Mouse (Mus musculus) induced T-regulatory cell, adult 2 months (primary cell): ENCODE measurements around the gene Clec2g.
"Not testable (repeated sequence)": the region's sequence is repeated elsewhere in the genome, so short reads cannot be mapped to it uniquely, and the experiment has no call there.

Experiments used
- DNase-seq: peaks from one replicate; pipeline ENCODE4 v3.0.0-alpha.2; 2012; ENCODE audit warnings: low read depth

The Clec2g gene

DNA sequence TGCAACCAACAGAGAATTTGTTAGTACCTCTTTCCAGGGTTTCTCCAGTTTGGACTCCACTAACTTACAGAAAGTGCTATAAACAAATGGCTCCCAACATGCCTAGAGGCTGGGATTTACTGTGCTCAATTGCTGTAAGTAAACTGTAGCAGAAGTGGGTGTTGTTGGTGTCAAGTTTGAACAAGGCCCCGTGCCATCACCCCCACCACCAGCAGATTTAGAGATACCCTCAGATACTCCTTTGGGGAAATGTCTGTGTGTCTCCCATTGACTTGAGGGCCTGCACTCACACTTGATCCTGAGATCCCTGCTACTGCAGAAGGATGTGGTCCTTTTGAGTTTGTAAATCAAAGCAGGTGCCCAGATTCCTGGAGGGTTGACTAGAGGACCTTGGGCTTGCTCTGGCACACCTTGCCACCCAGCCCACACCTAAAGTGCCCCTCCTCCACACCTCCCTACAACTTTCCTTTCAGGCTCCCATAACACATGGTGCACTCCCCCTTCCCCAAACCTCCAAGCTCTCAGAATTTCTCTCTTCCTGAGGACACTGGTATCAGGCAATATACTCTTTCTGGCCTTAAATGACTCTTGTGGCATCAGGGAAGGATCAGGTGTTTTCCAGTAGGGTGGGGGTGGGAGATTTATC is 37.3 kb downstream of the Clec2g start:
- DNase-seq: no peak

GRCm38 (mm10) chr6:128972156-128972555 is 38.0 kb downstream of the Clec2g start:
- DNase-seq: no peak

GRCm38 (mm10) chr6:128972687-128973438 is 38.7 kb downstream of the Clec2g start:
- peak; percentile 72 for DNase-seq

DNA sequence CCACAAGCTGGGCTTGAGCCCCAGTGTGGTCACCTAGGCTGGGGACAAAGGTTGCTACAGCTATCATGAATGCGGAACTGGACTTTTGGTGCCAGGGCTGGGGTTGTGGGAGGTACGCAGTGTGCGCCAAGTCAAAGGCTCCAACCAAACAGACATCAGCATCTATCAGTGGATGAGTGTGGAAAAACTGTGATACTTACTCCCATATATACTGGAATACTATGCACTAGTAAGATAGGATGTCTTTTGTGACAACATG is 39.2 kb downstream of the Clec2g start:
- no peak for DNase-seq

GRCm38 (mm10) chr6:128974850-128975249 is 40.7 kb downstream of the Clec2g start:
- DNase-seq: peak; percentile 36

DNA sequence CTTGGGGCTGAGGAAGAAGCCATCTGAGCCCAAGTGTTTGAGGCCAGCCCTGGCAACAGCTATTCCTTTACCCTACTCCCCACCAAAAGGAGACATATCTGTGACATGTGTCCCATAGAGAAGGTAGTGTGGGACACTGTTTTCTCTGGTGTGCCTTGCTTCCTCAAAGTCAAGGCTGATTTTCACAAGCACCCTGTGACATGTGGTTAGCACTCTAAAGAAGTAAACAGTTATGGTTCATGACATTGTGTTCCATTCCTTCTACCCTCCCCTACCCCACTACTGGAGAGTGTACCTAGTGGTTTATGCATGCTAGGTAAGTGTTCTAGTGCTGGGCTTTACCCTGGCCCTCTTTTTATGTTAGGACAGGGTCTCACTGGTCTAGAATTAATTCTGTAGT is 42.0 kb downstream of the Clec2g start:
- DNase-seq: no peak

DNA sequence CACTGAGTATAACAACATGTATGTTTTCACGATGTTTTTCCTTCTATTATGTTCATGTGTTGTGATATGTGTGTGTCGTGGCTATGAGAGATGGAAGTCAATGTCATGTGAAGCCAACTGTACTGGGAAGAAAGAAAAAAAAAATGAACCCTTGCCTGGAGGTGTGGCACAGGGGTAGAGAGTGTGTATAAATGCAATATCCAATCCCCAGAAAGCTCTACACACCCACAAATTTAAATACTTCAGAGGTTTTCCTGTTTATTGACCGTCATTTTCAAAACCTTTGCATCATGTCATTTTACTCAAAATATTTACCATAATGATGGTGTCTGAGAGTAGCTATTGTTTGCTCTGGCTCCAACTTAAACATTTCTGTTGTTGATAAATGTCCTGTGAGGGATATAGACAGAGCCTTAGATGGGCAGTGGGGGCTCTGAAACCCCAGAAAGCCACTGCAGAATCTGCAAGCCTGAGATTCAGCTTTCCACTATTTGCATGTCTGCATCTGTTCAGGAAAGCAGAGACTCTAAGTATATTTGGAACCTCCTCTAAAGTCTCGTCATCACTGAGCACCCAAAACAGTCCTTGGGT is 47.9 kb downstream of the Clec2g start:
- DNase-seq: not testable (repeated sequence)

- no peak for DNase-seq
Observed at GRCm38 (mm10) chr6:128992337-128992736, 58.2 kb downstream of the Clec2g start.

DNA sequence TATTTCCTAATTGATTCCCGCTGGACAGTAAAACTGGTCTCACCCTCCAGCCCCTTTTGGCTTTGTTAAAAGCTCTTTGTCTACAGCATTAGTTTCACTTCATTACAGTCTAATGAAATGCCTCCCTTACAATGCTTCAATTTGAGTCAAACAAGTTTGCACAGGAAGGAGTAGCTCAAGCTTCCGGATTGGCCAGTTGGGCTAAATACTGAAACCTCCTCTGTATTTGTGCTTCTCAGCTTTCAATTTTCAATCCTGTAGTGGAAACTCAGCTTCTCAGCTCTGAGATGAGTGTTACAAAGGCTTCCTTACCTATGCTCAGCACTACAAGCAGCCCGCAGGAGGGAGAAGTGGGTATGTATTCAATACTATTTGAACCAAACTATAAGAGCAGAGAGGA is 58.6 kb downstream of the Clec2g start:
- DNase-seq: peak; percentile 71

- DNase-seq: peak; percentile 31
Observed at GRCm38 (mm10) chr6:128993221-128993620, 59.0 kb downstream of the Clec2g start.

GRCm38 (mm10) chr6:128994336-128994735 is 60.2 kb downstream of the Clec2g start:
- no peak for DNase-seq

GRCm38 (mm10) chr6:128994742-128995141 is 60.6 kb downstream of the Clec2g start:
- no peak for DNase-seq

GRCm38 (mm10) chr6:128995250-128996053 is 61.3 kb downstream of the Clec2g start:
- DNase-seq: no peak

DNA sequence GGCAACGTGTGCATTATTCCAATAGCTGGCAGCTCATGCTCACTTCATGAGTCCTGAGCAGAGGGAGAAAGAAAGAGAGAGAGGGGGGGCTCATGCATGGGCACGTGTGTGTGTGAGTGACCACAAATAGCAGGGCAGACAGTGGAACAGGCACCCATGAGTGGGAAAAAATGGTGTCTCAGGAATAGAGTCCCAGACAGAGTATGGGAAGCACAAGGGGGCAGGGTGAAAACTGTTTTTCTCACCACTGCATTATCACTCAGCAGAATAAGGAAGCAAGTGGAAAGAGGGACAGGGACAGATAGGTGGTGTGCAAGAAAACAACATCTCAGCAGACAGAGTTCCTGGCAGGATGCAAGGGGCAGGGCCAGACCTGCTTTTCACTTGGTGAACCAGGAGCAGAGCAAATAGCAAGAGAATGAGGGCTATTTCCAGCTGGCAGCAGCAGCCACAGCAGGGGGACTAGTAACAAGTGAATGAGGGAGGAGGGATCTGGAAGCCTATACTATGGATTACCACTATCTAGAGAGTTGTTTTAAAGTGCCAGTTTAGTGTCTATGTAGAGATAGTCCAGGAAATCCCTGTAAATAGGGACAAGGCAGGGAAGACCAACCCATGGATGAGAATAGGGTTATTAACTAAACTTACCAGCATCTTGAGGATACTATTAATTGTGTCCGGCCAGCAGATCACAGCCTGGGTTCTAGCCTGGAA is 62.0 kb downstream of the Clec2g start:
- no peak for DNase-seq

GRCm38 (mm10) chr6:128996768-128997442 is 62.7 kb downstream of the Clec2g start:
- DNase-seq: no peak

- no peak for DNase-seq
Observed at GRCm38 (mm10) chr6:129001392-129001791, 67.2 kb downstream of the Clec2g start.

- no peak for DNase-seq
Observed at GRCm38 (mm10) chr6:129008552-129008951, 74.4 kb downstream of the Clec2g start.

DNA sequence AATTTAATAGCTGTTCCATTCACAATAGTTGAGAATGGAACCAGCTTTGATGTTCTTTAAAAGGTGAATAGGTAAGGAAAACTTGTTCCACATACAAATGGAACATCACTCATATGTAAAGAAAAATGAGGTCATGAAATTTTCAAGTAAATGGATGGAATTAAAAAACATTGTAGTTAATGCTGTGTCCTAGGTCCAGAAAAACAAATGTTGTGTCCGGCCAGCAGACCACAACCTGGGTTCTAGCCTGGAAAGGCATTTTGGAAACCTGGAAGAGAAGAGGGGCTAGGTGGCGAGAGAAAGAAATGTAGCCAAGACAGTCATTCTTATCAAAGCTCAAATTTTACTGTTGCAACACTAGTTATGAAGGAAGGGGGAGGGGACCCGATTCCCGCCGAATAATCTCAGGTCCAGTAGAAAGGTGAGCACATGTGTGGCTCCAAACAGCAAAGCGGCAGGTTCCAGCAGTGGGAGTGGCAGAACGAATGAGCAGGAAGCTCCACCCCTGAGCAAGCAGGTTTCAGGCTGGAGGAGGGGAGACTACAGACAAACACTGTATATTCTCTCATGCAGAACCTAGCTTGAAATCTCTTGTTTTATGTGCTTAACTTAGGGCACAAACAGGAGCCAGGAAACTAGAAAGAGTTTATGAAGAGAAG is 75.8 kb downstream of the Clec2g start:
- not testable (repeated sequence) for DNase-seq

DNA sequence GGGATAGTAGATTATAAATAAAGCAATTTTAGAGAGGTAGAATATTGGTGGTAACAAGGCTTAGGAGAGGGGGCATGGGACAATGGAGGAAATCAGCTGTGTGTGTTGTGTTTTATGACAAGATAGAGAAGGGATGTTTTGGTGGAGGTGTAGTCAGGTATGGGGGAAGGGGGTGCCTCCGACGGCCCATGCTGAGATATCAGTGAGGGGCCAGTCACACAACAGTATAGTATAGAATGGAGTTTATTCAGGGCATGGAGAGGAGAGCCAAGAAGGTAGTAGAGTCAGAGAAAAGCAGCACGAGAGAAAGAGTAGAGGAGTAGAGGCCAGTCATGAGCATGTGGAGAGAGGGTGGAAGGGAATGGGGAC is 76.3 kb downstream of the Clec2g start:
- no peak for DNase-seq

GRCm38 (mm10) chr6:129012012-129012411 is 77.8 kb downstream of the Clec2g start:
- not testable (repeated sequence) for DNase-seq

DNA sequence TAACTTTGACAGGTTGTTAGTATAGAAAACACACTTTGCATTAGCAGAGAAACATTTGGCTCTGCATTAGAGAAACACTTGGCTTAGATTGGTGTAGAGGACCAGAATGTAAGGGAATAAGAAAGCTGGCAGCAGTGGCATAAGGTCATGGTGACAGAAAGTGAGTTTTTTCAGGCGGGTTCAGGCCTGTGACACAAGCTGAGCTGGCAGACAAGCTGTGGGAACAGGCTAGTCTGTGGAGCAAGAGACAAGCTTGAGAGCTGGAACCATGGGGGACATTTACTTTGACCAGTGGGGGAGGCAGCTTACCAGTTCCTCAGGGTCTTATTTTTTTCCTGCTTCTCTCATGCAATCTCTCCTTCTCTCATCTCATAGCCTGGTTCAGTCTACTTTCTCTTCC is 78.8 kb downstream of the Clec2g start:
- DNase-seq: no peak
